Mouse (Mus musculus) lung, adult 2 months (tissue): ENCODE measurements around the gene Tm6sf2. TPM values are rescaled to one million over a fixed set of nuclear protein-coding genes. Genes with fewer than 3 reads are reported as not detected.

Experiments used
- DNase-seq: peaks from one replicate; pipeline ENCODE4 v3.0.0; 2022
- H3K4me1 ChIP-seq: fragments of 200-500 bp; 2 replicates; pipeline ENCODE4 v1.6.1; 2011; ENCODE audit warnings: low read length; ENCODE audit not compliant: control insufficient read depth, insufficient read depth
- H3K4me3 ChIP-seq: fragments of 200-500 bp; replicated peaks from 2 replicates; pipeline ENCODE3; 2011; ENCODE audit warnings: low read depth, mild to moderate bottlenecking, control low read depth, low read length; ENCODE audit errors: extremely low read depth
- CTCF ChIP-seq: fragments of 200-500 bp; IDR thresholded peaks from 2 replicates; pipeline ENCODE4 v1.5.1; 2011; ENCODE audit warnings: mild to moderate bottlenecking, low read length, control low read depth; ENCODE audit not compliant: insufficient read depth
- POLR2A ChIP-seq: fragments of 200-500 bp; IDR thresholded peaks from 2 replicates; pipeline ENCODE4 v1.6.1; 2011; ENCODE audit warnings: low read depth, mild to moderate bottlenecking, control low read depth, low read length, borderline replicate concordance; ENCODE audit errors: extremely low read depth
- WGBS: fragments of 180-500 bp; shearing (Covaris S2); methylation state at CpG from one replicate; pipeline ENCODE4 v1.1.7; 2018; 5-methylcytosine and 5-hydroxymethylcytosine counted together
- polyA plus RNA-seq: library from polyadenylated mRNA; depleted of rRNA; stranded (reverse); fragments of >200 nt; gene quantifications from 2 replicates; pipeline ENCODE4 v1.2.3, GENCODE M21; 2012; rRNA removed

Tm6sf2 gene
- polyA plus RNA-seq, 1 experiment = 7.4 TPM

GRCm38 (mm10) chr8:70129309-70129952 is 56.7 kb downstream of the Tm6sf2 start:
- no peak for TF ChIP-seq POLR2A
- no peak for TF ChIP-seq CTCF
- no peak overlapping the region for H3K4me3 ChIP-seq
- peaks cover 3% of the 10 kb centered on the region; the same call in 1 of the 2 replicates for H3K4me1 ChIP-seq
- DNase-seq = no peak
- WGBS = 51% methylated on average over 9 of the region's 9 CpGs

Other genes starting within 250 kb of the Tm6sf2 start
- gene Pbx4, start 240.4 kb upstream of the Tm6sf2 start, polyA plus RNA-seq = 4.2 and 5.5 TPM in 2 replicates
- gene Cilp2, start 185.2 kb upstream of the Tm6sf2 start, polyA plus RNA-seq = 3.1 TPM in 2 replicates
- 0.70 and 1.0 TPM in 2 replicates for gene Tssk6, start 170.7 kb upstream of the Tm6sf2 start, polyA plus RNA-seq
- 96.8 and 103 TPM in 2 replicates for gene Ndufa13, start 170.4 kb upstream of the Tm6sf2 start, polyA plus RNA-seq
- 3.5 and 5.3 TPM in 2 replicates for gene Yjefn3, start 170.2 kb upstream of the Tm6sf2 start, polyA plus RNA-seq
- gene Gatad2a, start 76.5 kb upstream of the Tm6sf2 start, polyA plus RNA-seq = 78.1 and 81.8 TPM in 2 replicates
- 82.3 and 88.5 TPM in 2 replicates for gene Mau2, start 30.2 kb upstream of the Tm6sf2 start, polyA plus RNA-seq
- 7.8 and 11.9 TPM in 2 replicates for gene Sugp1, start 30.1 kb upstream of the Tm6sf2 start, polyA plus RNA-seq
- 0.07 and 0.11 TPM in 2 replicates for gene Hapln4, start 10.5 kb downstream of the Tm6sf2 start, polyA plus RNA-seq
- gene Ncan, start 47.9 kb downstream of the Tm6sf2 start, polyA plus RNA-seq = 0.10 and 0.15 TPM in 2 replicates
- gene Nr2c2ap, start 58.4 kb downstream of the Tm6sf2 start, polyA plus RNA-seq = 10.7 and 14.6 TPM in 2 replicates
- 19.0 and 28.6 TPM in 2 replicates for gene Rfxank, start 66.2 kb downstream of the Tm6sf2 start, polyA plus RNA-seq
- 76.5 and 79.0 TPM in 2 replicates for gene Borcs8, start 66.6 kb downstream of the Tm6sf2 start, polyA plus RNA-seq
- gene Mef2b, start 66.8 kb downstream of the Tm6sf2 start, polyA plus RNA-seq = 0.31 and 0.50 TPM in 2 replicates
- gene Tmem161a, start 99.4 kb downstream of the Tm6sf2 start, polyA plus RNA-seq = 101 and 105 TPM in 2 replicates
- 26.9 and 29.6 TPM in 2 replicates for gene Slc25a42, start 139.4 kb downstream of the Tm6sf2 start, polyA plus RNA-seq
- 26.6 and 31.0 TPM in 2 replicates for gene Sugp2, start 161.3 kb downstream of the Tm6sf2 start, polyA plus RNA-seq
- gene Armc6, start 161.5 kb downstream of the Tm6sf2 start, polyA plus RNA-seq = 14.5 and 15.1 TPM in 2 replicates
- gene Homer3, start 209.9 kb downstream of the Tm6sf2 start, polyA plus RNA-seq = 75.0 and 111 TPM in 2 replicates
- 37.2 and 43.0 TPM in 2 replicates for gene Ddx49, start 229.6 kb downstream of the Tm6sf2 start, polyA plus RNA-seq
- gene Cope, start 229.6 kb downstream of the Tm6sf2 start, polyA plus RNA-seq = 308 and 342 TPM in 2 replicates
- gene Cers1, start 242.9 kb downstream of the Tm6sf2 start, polyA plus RNA-seq = 2.7 TPM in 2 replicates